Mouse (Mus musculus) embryonic fibroblast, embryonic 13.5 days (primary cell): ENCODE data around the gene Nt5e. TPM values are rescaled to one million over a fixed set of nuclear protein-coding genes. Genes with fewer than 3 reads are reported as not detected.

Experiments used
- H3K27ac ChIP-seq: 2 replicates; pipeline ENCODE4 v1.5.1; 2012; ENCODE audit warnings: low read length, control low read depth, inconsistent platforms; ENCODE audit not compliant: insufficient read depth
- H3K4me1 ChIP-seq: 2 replicates; pipeline ENCODE4 v1.6.1; 2011; ENCODE audit warnings: low read length; ENCODE audit not compliant: control insufficient read depth, insufficient read depth
- H3K4me3 ChIP-seq: 2 replicates; pipeline ENCODE4 v1.5.1; 2011; ENCODE audit warnings: mild to moderate bottlenecking, control low read depth, low read length; ENCODE audit not compliant: insufficient read depth
- CTCF ChIP-seq: IDR thresholded peaks from 2 replicates; pipeline ENCODE4 v1.5.1; 2011; ENCODE audit warnings: mild to moderate bottlenecking, control low read depth, low read length, moderate library complexity, borderline replicate concordance; ENCODE audit not compliant: insufficient read depth
- POLR2A ChIP-seq: IDR thresholded peaks from 2 replicates; pipeline ENCODE4 v1.6.1; 2011; ENCODE audit warnings: low read depth, mild to moderate bottlenecking, control low read depth, low read length, moderate library complexity
- polyA plus RNA-seq: library from polyadenylated mRNA; stranded (reverse); fragments of >200 nt; gene quantifications from 2 replicates; pipeline ENCODE4 v1.2.4, GENCODE M21; 2011; ENCODE audit warnings: low read depth; ENCODE audit not compliant: missing spikeins, insufficient read length

Nt5e gene
- polyA plus RNA-seq, 1 experiment, result 4.0 TPM

DNA sequence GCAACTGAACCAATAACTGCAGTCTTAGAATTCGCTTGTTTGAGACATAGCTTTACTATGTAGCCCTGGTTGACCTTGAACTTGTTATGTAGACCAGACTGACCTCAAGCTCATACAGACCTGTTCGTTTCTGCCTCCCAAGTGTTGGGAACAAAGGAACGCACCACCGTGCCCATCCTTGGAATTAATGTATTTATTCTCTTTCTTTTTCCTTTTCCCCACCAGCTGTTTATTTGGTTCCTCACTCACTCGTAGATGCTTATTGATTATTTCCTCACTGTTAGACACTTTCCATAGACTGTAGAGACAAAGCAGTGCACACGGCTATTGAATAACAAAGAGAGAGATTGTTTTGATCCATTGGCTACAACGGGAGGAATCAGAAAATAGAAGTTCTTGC is 15.2 kb downstream of the Nt5e start:
- Histone ChIP-seq H3K4me3 (no peak overlapping the region), H3K4me1 (no peaks in the 10 kb centered on the region), H3K27ac (no peak overlapping the region)
- TF ChIP-seq CTCF (no peak), POLR2A (no peak)

DNA sequence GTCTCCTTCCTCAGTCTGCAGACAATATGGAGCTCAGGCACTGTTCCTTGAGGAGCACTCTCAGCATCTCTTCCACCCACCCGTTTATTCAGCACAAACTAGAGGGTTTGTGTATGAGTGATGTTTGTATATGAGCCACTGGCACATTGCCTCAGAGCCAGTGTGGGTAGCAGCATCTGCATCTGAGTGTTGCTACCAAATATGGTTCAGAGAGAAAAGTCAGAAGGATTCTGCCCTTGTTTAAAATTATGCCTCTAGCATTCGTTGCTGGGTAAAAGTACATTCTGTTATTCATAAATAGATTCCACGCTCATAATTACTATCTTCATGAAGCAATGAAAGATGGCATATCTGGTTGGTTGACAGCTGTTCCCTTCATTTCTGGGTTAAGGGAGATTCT is 15.7 kb downstream of the Nt5e start:
- TF ChIP-seq CTCF, result no peak
- no peaks in the 10 kb centered on the region for H3K4me1 ChIP-seq
- H3K27ac ChIP-seq, result no peak overlapping the region

DNA sequence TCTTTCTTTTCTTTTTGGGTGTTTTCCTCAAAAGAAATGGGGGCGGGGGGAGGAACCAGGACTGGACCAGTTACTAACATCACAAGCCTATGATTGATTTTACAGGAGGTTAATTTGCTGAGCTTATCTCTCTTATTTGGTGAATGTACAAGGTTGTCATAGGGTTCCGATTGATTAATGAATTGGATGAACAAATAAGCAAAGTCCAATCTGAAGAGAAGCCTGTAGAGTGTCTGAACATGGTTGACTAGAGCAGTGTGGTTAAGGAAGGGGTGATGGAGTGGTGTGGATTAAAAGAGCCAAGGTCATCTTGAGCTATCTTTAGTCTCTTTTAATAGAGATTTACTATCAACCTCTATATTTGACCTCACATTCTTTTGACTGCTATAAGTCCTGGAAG is 17.4 kb downstream of the Nt5e start:
- H3K27ac ChIP-seq, result no peak overlapping the region
- no peak overlapping the region for H3K4me3 ChIP-seq
- H3K4me1 ChIP-seq, result no peaks in the 10 kb centered on the region
- no peak for TF ChIP-seq POLR2A
- no peak for TF ChIP-seq CTCF

More for the DNA sequence above, 15.7 kb downstream of the Nt5e start:
- H3K4me3 ChIP-seq, result no peak overlapping the region

DNA sequence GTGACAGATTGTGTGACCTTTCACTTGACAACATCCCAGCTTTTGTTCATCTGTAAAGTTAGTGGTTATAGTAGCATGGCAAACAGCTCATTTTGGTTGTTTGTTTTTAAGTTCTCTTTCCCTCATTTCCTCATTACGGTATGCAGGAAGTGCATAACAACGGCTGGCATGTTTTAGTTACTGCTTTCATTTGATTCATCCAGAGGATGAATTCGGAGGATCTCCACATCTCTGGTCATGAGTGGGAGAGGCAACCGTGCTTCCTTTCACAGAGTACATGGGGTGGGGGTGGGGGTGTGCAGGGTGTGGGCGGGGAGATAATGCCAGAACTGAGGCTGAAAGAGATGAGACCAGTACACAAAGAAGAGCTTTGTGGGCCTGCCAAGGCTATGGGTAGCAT is 19.9 kb downstream of the Nt5e start:
- TF ChIP-seq CTCF, result no peak
- TF ChIP-seq POLR2A, result no peak
- Histone ChIP-seq H3K27ac (no peak overlapping the region), H3K4me1 (no peaks in the 10 kb centered on the region), H3K4me3 (no peak overlapping the region)

DNA sequence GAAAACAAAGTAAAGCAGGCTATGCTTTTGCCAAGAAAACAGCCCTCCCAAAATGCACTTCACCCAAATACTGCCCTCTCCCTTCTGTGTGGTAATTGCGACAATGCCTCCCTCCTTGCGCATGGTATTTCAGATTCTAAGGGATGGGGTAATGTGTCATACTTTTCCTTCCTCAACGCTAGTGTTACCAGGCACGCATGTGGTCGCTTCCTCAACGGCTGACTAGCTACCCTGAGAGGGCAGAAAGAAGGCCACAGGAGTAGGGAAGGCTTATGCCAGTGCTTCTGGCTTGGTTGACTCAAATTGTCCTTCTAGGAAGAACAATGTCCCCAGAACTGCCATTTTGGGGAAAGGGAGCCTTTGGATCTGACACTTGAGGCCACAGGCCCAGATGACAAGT is 21.6 kb downstream of the Nt5e start:
- H3K4me3 ChIP-seq, result no peak overlapping the region
- no peak overlapping the region for H3K27ac ChIP-seq
- H3K4me1 ChIP-seq, result no peaks in the 10 kb centered on the region
- TF ChIP-seq CTCF, result no peak
- TF ChIP-seq POLR2A, result no peak

DNA sequence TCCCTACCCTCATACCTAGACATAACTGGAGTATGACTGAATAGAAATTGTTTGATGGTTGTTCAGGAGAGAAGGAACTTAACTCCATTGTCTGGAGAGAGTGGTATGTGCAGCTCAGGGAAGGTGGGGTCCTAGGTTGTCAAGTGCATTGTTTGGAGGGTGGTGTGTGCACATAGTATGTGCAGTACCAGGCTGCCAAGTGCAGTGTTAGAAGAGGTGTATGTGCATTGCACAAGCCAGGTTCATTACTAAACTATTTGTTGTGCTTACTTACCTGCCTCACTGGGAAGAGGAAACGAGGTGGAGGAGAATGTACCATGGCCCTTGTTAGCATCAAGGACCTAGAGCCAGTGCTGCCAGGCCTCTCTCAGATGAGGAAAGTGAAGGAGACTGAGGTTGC is 23.3 kb downstream of the Nt5e start:
- TF ChIP-seq POLR2A (no peak), CTCF (no peak)
- Histone ChIP-seq H3K27ac (no peak overlapping the region), H3K4me1 (no peaks in the 10 kb centered on the region), H3K4me3 (no peak overlapping the region)

DNA sequence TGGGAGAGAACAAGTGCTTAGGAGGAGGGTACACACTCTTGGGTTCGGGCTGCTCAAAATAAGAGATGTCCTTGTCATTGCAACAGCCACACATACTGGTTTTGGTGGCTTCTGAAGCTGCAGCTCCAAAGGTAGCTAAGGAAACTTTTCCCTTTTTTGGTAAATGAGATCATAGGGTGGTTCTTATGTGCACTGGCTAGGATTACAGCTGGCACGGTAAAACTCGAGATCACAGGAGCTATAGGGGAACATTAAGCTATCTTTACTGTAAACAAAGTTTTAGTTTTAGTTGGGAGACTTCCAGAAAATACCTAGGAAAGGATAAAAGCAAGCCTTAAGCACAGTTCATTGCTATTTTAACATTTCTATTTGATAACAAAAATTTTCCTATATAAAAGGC is 24.2 kb downstream of the Nt5e start:
- Histone ChIP-seq H3K4me1 (no peaks in the 10 kb centered on the region), H3K27ac (no peak overlapping the region), H3K4me3 (no peak overlapping the region)
- no peak for TF ChIP-seq POLR2A
- no peak for TF ChIP-seq CTCF

DNA sequence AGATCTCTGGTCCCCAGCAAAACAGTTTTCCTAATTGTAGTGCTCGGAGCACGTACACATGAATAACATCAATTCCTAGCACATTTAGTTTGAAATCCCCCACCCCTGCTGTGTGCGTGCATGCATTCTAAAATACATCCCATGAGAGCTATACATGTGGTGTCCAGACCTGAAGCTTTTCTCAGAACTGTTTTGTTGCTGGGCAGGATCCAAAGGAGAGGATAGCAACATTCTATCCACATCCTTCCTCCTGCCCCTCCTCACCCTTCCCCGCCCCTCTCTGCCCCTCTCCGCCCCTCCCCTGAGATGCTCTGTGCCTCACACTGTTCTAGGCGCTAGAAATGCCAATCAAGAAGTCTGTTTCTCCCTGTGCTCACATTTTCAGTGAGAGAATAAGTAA is 25.7 kb downstream of the Nt5e start:
- TF ChIP-seq POLR2A (no peak), CTCF (no peak)
- Histone ChIP-seq H3K4me1 (0 out of 2 replicates have a peak, but pooled peaks cover 3% of the 10 kb centered on the region), H3K4me3 (no peak overlapping the region), H3K27ac (no peak overlapping the region)

DNA sequence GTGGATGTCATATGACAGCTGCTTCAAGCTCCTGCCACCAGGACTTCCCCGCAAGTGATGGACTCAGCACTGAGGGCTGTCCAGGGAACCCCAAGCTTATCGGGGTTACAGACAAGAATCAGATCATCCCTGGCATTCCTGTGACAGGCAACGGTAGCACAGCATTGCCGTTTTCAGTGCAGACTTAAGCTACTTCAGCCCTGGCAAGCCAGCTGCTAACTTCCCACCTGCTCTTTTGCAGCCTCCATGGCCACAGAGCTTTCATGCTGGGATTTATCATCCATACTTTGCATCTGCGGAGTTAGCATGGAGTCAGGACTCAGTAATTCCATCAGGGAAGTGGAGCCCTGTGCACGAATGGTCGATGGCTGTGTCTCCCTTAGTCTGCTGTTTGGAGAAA is 26.5 kb downstream of the Nt5e start:
- no peak overlapping the region for H3K27ac ChIP-seq
- 0 out of 2 replicates have a peak, but pooled peaks cover 3% of the 10 kb centered on the region for H3K4me1 ChIP-seq
- no peak for TF ChIP-seq CTCF
- TF ChIP-seq POLR2A, result no peak
- no peak overlapping the region for H3K4me3 ChIP-seq

DNA sequence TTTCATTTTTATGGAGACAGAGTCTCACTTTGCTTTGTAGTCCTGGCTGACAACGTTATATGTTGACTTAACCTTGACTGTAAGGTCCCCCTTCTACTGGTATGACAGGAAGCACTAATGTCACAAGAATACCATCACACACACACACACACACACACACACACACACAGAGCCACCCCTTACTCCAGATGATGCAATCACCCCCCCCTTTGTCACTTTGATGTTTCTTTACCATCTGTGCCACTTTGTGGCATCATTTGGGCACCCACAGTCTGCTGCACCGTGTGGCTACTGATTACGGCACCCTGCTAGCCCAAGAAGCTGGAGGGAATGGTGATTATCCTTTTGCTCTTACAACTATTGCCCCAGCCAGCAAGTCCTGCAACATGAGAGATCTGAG is 30.2 kb downstream of the Nt5e start:
- 0 out of 2 replicates have a peak, but pooled peaks cover 3% of the 10 kb centered on the region for H3K4me1 ChIP-seq
- TF ChIP-seq POLR2A (no peak), CTCF (no peak)

DNA sequence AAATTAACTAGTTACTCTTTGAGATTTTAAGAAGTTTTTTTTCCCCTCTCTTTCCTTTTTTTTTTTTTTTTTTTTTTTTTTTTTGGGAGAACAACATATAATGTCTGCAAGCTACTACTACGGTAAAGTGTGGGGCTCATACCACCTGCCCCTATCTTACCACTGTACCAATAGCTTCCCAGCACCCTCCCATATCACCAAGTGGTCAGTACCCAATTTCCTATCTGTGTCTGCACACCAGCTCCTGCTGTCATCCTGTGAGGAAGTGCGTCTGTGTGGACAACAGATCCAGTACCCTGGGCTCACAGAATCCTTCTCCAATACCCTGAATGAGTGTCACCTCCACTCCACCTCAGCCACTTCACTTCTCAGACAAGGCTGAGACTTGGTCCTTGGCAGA is 32.1 kb downstream of the Nt5e start:
- Histone ChIP-seq H3K27ac (no peak overlapping the region), H3K4me3 (no peak overlapping the region), H3K4me1 (0 out of 2 replicates have a peak, but pooled peaks cover 3% of the 10 kb centered on the region)
- no peak for TF ChIP-seq CTCF
- TF ChIP-seq POLR2A, result no peak

More for the DNA sequence above, 30.2 kb downstream of the Nt5e start:
- no peak overlapping the region for H3K4me3 ChIP-seq
- no peak overlapping the region; the same call in 1 of the 2 replicates for H3K27ac ChIP-seq
